Mouse (Mus musculus) cortical plate, adult 2 months (tissue): Measurements from ENCODE around the gene Prcp. TPM values are rescaled to one million over a fixed set of nuclear protein-coding genes. Genes with fewer than 3 reads are reported as not detected.
A peak's percentile ranks its signal among the peaks of the same experiment; 100 is the strongest.
"Not testable (repeated sequence)": the region's sequence is repeated elsewhere in the genome, so short reads cannot be mapped to it uniquely, and the experiment has no call there.

Experiments used
- H3K27ac ChIP-seq: fragments of 200-500 bp; 2 replicates; pipeline ENCODE4 v1.5.1; 2012; ENCODE audit warnings: low read length, control low read depth, inconsistent platforms; ENCODE audit not compliant: insufficient read depth
- H3K4me1 ChIP-seq: fragments of 200-500 bp; 2 replicates; pipeline ENCODE4 v1.6.1; 2011; ENCODE audit warnings: low read length; ENCODE audit not compliant: control insufficient read depth, insufficient read depth
- H3K4me3 ChIP-seq: fragments of 200-500 bp; 2 replicates; pipeline ENCODE4 v1.5.1; 2011; ENCODE audit warnings: mild to moderate bottlenecking, low read length, control low read depth; ENCODE audit not compliant: insufficient read depth
- CTCF ChIP-seq: fragments of 200-500 bp; IDR thresholded peaks from 2 replicates; pipeline ENCODE4 v1.5.1; 2011; ENCODE audit warnings: mild to moderate bottlenecking, control low read depth, low read length; ENCODE audit not compliant: insufficient read depth; ENCODE audit errors: extremely low read depth
- POLR2A ChIP-seq: fragments of 200-500 bp; IDR thresholded peaks from 2 replicates; pipeline ENCODE4 v1.6.1; 2011; ENCODE audit warnings: mild to moderate bottlenecking, low read length, control low read depth; ENCODE audit not compliant: insufficient read depth; ENCODE audit errors: extremely low read depth
- polyA plus RNA-seq: library from polyadenylated mRNA; depleted of rRNA; stranded (reverse); fragments of >200 nt; gene quantifications from 2 replicates; pipeline ENCODE4 v1.2.3, GENCODE M21; 2012

Gene Prcp
- polyA plus RNA-seq, 1 experiment, result 11.3 TPM

DNA sequence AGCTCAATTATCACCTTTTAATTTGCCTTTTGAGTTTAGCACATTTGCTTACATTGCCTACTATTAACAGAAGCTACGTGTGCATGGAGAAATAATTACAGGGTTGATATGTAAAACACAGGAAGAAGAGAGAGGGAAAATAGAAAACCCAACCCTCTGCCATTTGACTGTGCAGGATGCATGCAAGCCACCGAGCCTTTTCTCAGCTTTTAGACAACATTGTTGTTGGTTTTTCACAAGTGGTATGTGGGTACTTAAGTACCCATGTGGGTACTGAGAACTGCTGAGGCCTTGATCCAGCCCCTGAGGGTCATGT lies 46.5 kb downstream of the Prcp start:
- TF ChIP-seq CTCF, result no peak
- no peak for TF ChIP-seq POLR2A
- Histone ChIP-seq H3K4me1 (no peaks in the 10 kb centered on the region), H3K4me3 (no peak overlapping the region), H3K27ac (no peak overlapping the region)

DNA sequence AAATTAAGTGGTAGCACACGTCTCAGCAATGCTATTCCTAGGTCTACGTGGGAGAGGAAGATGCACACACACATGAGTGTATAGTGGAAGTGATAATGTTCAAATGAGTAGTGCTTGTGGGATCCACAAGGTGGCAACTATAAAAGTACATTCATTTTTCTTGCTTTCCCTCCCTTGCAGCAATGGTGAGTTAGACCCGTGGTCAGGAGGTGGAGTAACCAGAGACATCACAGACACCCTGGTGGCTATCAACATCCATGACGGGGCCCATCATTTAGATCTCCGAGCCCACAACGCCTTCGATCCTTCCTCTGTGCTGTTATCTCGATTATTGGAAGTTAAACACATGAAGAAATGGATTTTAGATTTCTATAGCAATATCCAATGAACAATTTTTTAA lies 58.5 kb downstream of the Prcp start:
- no peaks in the 10 kb centered on the region for H3K4me1 ChIP-seq
- TF ChIP-seq CTCF (no peak), POLR2A (no peak)
- H3K27ac ChIP-seq, result no peak overlapping the region
- H3K4me3 ChIP-seq, result no peak overlapping the region

DNA sequence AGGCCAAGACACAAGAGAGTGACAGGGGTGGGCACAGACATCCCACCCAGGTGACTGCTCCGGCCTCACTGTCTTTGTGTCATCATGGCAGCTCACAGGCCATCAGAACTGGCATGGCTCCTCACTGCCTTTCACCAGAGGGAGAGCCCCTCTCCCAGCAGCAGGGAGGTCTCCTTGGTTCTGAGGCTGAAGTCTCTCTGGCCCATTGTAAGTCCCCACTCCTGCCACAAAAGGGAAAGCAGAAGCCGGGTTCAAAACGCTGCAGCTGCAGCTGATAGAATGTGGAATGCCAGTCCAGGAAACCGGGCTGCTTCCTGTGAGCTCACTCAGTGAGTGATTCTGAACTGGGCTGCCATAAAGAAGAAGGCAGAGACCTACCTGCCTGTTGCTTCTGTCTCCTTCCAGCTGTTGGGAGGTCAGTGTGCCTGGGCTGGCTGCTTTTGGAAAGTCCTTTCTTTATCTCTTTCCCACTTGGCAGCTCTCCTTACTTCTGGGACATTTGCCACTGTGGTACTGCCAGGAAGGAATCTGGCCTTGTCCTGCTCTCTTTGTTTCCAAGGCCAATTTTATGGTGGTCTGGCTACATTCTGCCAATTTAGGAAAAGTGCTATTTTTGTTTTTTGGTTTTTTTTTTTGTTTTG lies 59.2 kb downstream of the Prcp start:
- not testable (repeated sequence) for H3K4me3 ChIP-seq, H3K4me1 ChIP-seq, H3K27ac ChIP-seq

DNA sequence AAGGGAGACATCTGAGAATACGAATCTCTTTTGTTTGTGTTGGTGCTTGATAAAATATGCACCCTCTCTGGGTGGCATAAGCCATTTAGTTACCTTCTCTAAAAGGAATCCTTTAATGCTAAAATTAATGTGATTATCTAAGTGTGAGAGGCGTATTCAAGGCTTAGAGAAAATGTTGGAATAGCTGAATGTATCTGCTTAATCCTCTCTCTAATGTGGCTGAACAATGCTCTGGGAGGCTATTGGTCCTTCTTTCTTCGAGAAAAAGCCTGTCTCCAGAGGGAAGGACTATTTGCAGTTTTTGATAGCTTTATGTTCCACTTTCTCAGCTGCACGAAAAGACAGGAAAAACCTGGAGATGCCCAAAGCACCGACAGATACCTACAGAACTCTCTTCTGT lies 62.5 kb downstream of the Prcp start:
- no peak for TF ChIP-seq CTCF
- TF ChIP-seq POLR2A, result no peak

DNA sequence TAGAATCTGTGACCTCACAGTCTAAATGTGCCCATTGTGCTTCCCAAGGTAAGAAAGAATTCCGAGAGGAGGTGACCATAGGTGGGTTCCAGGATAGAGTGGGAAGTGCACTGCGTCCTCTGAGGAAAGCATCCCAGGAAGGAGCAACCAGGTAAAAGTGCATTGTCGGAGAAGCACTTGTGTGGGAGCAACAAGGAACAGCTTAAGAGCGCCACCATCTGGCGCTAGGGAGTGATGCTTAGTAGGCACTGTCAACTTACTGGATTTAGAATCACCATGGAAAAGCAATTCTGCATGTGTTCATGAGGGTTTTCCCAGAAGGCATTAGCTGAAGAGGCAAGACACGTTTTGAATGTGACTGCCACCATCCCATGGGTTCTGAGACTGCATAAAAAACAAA lies 63.7 kb downstream of the Prcp start:
- Histone ChIP-seq H3K4me1 (no peaks in the 10 kb centered on the region), H3K4me3 (no peak overlapping the region), H3K27ac (no peak overlapping the region)
- TF ChIP-seq POLR2A (no peak), CTCF (peak; percentile 41)

More for the DNA sequence above, 62.5 kb downstream of the Prcp start:
- Histone ChIP-seq H3K4me1 (no peaks in the 10 kb centered on the region), H3K4me3 (no peak overlapping the region), H3K27ac (no peak overlapping the region)

DNA sequence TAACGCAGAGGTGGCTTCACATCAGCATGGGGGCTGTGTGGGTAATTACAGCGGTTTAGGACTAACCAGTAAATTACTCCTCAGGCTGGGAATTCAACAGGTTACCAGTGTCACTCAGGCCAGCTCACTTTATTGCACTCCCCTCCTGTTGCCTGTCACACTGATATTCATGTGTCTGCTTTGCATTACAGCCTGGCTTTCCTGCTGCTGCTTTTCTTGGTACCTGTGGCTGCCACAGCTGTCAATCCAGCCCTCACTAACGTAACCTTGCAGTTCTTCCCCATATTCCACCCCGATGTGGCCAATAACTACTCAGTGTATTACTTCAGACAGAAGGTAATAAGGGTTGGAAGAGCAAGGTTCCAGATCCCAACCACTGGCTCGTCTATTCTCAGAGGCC lies 65.5 kb downstream of the Prcp start:
- Histone ChIP-seq H3K27ac (no peak overlapping the region), H3K4me1 (no peaks in the 10 kb centered on the region), H3K4me3 (no peak overlapping the region)
- TF ChIP-seq POLR2A (no peak), CTCF (no peak)

DNA sequence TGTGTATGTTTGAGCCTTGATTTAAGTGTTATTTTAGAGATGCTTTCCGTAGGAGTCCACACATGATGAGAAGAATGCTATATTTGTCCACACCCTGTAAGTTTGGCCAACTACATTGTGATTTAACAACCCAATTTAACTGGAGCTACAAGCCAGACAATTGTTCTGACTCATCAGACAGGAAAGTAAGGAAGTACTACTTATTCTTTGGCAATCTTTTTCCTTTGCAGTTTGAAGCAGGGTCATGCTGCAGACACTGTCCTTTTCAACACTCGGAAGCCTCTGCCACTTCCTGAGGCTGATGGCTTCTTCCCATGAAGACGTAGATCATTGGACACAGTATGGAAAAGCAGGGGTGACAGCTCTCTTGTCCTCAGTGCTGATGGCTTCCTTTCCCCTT lies 76.5 kb downstream of the Prcp start:
- H3K4me1 ChIP-seq, result no peaks in the 10 kb centered on the region; the same call in 1 of the 2 replicates
- no peak overlapping the region for H3K27ac ChIP-seq
- TF ChIP-seq CTCF, result no peak
- no peak overlapping the region for H3K4me3 ChIP-seq

DNA sequence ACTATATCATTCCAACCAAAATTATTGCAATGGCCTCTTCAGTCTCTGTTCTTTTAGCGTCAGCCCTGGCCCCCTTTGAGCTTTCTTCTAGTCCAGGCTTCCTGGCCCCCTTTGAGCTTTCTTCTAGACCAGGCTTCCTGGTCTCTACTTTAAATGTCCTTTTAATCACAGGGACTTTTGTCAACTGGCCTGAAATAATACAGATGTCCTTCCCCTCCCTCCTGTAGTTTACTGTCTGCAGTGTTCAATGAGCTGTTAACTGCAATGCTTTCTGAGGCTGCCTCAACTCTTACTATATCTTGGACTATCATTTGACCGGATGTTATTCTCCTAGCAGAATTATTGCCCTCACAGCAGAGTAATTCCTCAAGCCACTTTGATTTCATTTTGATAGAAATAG lies 77.9 kb downstream of the Prcp start:
- TF ChIP-seq CTCF (no peak), POLR2A (no peak)
- H3K27ac ChIP-seq, result no peak overlapping the region
- H3K4me1 ChIP-seq, result no peaks in the 10 kb centered on the region; the same call in 1 of the 2 replicates
- no peak overlapping the region for H3K4me3 ChIP-seq

DNA sequence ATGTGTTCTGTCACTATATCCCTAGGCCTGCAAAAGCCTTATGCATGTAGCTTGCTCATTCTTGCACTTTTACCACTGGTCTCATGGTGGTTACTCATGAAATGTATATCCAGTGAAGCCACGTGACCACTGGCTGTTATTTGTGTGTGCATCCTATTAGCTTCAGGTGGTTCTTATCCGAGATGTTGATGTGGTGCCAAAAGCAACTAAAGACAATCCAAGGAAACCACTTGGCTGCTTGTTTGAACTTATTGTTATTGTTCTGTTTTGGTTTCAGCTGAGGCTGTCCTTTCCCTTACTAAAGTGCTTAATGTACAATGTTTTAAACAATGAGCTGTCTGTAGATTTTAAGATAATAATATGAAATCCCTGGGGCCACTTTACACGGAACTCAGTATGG lies 85.5 kb downstream of the Prcp start:
- H3K4me1 ChIP-seq, result no peaks in the 10 kb centered on the region
- H3K27ac ChIP-seq, result no peak overlapping the region
- TF ChIP-seq CTCF (no peak), POLR2A (no peak)
- no peak overlapping the region for H3K4me3 ChIP-seq

DNA sequence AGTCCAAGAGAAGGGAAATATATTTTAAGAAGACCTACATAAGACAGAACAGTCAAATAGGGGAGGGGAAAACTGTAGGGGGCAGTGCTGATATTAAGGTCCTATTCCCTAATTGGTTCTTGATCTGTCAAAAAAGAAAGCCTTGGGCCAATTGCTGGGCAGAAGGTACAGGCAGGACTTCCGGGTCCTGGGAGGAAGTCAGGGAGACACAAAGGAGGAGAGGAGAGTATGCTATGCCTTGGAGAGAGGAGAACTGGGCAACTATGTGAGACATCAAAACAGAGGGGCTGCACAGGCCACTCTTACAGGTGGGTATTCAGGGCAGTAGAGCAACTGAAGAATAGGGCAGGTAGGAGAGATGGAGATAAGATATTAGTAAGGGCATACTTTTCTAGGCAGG lies 87.6 kb downstream of the Prcp start:
- no peak for TF ChIP-seq POLR2A
- TF ChIP-seq CTCF, result no peak
- Histone ChIP-seq H3K4me3 (no peak overlapping the region), H3K27ac (no peak overlapping the region), H3K4me1 (no peaks in the 10 kb centered on the region)
